Mouse (Mus musculus) kidney, adult 2 months (tissue): ENCODE results near the gene Tmem184a. TPM values are rescaled to one million over a fixed set of nuclear protein-coding genes. Genes with fewer than 3 reads are reported as not detected.

Experiments
- DNase-seq: peaks from one replicate; pipeline ENCODE4 v3.0.0; 2021
- H3K27ac ChIP-seq: fragments of 200-500 bp; 2 replicates; pipeline ENCODE4 v1.5.1; 2012; ENCODE audit warnings: low read depth, low read length, control low read depth, inconsistent platforms; ENCODE audit not compliant: insufficient read depth
- H3K27me3 ChIP-seq: fragments of 200-500 bp; replicated peaks from 2 replicates; pipeline ENCODE4 v1.6.1; 2012; ENCODE audit warnings: mild to moderate bottlenecking, moderate library complexity, low read length, inconsistent platforms; ENCODE audit not compliant: control insufficient read depth, insufficient read depth
- H3K36me3 ChIP-seq: fragments of 200-500 bp; 2 replicates; pipeline ENCODE4 v1.6.1; 2012; ENCODE audit warnings: mild to moderate bottlenecking, moderate library complexity, low read length, inconsistent platforms; ENCODE audit not compliant: control insufficient read depth, insufficient read depth
- H3K4me1 ChIP-seq: fragments of 200-500 bp; 2 replicates; pipeline ENCODE4 v1.6.1; 2011; ENCODE audit warnings: low read length; ENCODE audit not compliant: control insufficient read depth, insufficient read depth
- H3K4me3 ChIP-seq: fragments of 200-500 bp; 2 replicates; pipeline ENCODE4 v1.5.1; 2011; ENCODE audit warnings: mild to moderate bottlenecking, low read depth, low read length, control low read depth; ENCODE audit not compliant: insufficient read depth
- CTCF ChIP-seq: fragments of 200-500 bp; conservative IDR thresholded peaks from 2 replicates; pipeline ENCODE4 v1.5.1; 2011; ENCODE audit warnings: low read depth, mild to moderate bottlenecking, control low read depth, low read length, moderate library complexity, mixed read lengths; ENCODE audit not compliant: insufficient read depth, insufficient read length
- POLR2A ChIP-seq: fragments of 200-500 bp; IDR thresholded peaks from one replicate; pipeline ENCODE4 v1.6.1; 2011; ENCODE audit warnings: low read depth, low read length, control low read depth
- WGBS: fragments of 180-500 bp; shearing (Covaris S2); methylation state at CpG from one replicate; pipeline ENCODE4 v1.1.7; 2018; 5-methylcytosine and 5-hydroxymethylcytosine counted together
- polyA plus RNA-seq: library from polyadenylated mRNA; depleted of rRNA; stranded (reverse); fragments of >200 nt; gene quantifications from 2 replicates; pipeline ENCODE4 v1.2.3, GENCODE M21; 2012

The Tmem184a gene
- polyA plus RNA-seq, 1 experiment, result 69.7 TPM

GRCm38 (mm10) chr5:139832125-139832524 lies 12.4 kb upstream of the Tmem184a start:
- Histone ChIP-seq H3K27ac (no peak overlapping the region), H3K36me3 (no peaks in the 10 kb centered on the region), H3K4me3 (no peak overlapping the region), H3K4me1 (no peaks in the 10 kb centered on the region), H3K27me3 (no peaks in the 10 kb centered on the region)
- no peak for DNase-seq
- WGBS, result 31% methylated on average over 7 of the region's 7 CpGs
- TF ChIP-seq POLR2A (no peak), CTCF (no peak)

- TF ChIP-seq CTCF (no peak), POLR2A (no peak)
- DNase-seq, result no peak
- H3K27ac ChIP-seq, result no peak overlapping the region
- H3K4me3 ChIP-seq, result no peak overlapping the region
- WGBS, result 75% methylated on average over 3 of the region's 3 CpGs
- peaks cover 4% of the 10 kb centered on the region for H3K4me1 ChIP-seq
- no peaks in the 10 kb centered on the region for H3K27me3 ChIP-seq
- no peaks in the 10 kb centered on the region for H3K36me3 ChIP-seq
These were observed 11.0 kb upstream of the Tmem184a start for GRCm38 (mm10) chr5:139830734-139831133.

- Histone ChIP-seq H3K36me3 (no peaks in the 10 kb centered on the region; the same call in 1 of the 2 replicates), H3K4me3 (no peak overlapping the region), H3K27ac (no peak overlapping the region), H3K27me3 (no peaks in the 10 kb centered on the region), H3K4me1 (peaks cover 7% of the 10 kb centered on the region)
- WGBS, result 42% methylated on average over 13 of the region's 13 CpGs
- no peak for DNase-seq
- TF ChIP-seq CTCF (no peak), POLR2A (no peak)
These were observed 9.7 kb upstream of the Tmem184a start for GRCm38 (mm10) chr5:139829384-139829783.

GRCm38 (mm10) chr5:139827593-139827992 lies 7.9 kb upstream of the Tmem184a start:
- H3K36me3 ChIP-seq, result peaks cover 1% of the 10 kb centered on the region; the same call in 1 of the 2 replicates
- WGBS, result 94% methylated on average over 1 of the region's 1 CpGs
- TF ChIP-seq CTCF, result no peak
- TF ChIP-seq POLR2A, result no peak
- H3K4me3 ChIP-seq, result no peak overlapping the region
- DNase-seq, result no peak
- H3K4me1 ChIP-seq, result peaks cover 7% of the 10 kb centered on the region
- H3K27ac ChIP-seq, result no peak overlapping the region
- H3K27me3 ChIP-seq, result no peaks in the 10 kb centered on the region

GRCm38 (mm10) chr5:139826357-139827055 lies 6.8 kb upstream of the Tmem184a start, which contains the start of the genes Gm26938 and Psmg3:
TSS of gene Gm26938 (minus strand) at chr5:139826407.
TSS of gene Psmg3 (minus strand) at chr5:139826885.
- Histone ChIP-seq H3K36me3 (peaks cover 1% of the 10 kb centered on the region; the same call in 1 of the 2 replicates), H3K4me3 (peak within 1 kb of the TSS; percentile 95), H3K27me3 (no peaks in the 10 kb centered on the region), H3K4me1 (peaks cover 7% of the 10 kb centered on the region), H3K27ac (no peak within 1 kb of the TSS; the same call in 1 of the 2 replicates)
- DNase-seq, result peak; percentile 94
- WGBS, result under 1% methylated on average over 43 of the region's 43 CpGs
- no peak for TF ChIP-seq CTCF
- peak; percentile 43 for TF ChIP-seq POLR2A

- H3K36me3 ChIP-seq, result peaks cover 1% of the 10 kb centered on the region; the same call in 1 of the 2 replicates
- peak overlapping the region; percentile 95 for H3K4me3 ChIP-seq
- H3K27me3 ChIP-seq, result no peaks in the 10 kb centered on the region
- peaks cover 7% of the 10 kb centered on the region for H3K4me1 ChIP-seq
- WGBS, result 34% methylated on average over 11 of the region's 11 CpGs
- TF ChIP-seq POLR2A (no peak), CTCF (no peak)
- no peak overlapping the region for H3K27ac ChIP-seq
- DNase-seq, result no peak
These were observed 6.2 kb upstream of the Tmem184a start for GRCm38 (mm10) chr5:139825947-139826346.

GRCm38 (mm10) chr5:139824531-139824930 lies 4.8 kb upstream of the Tmem184a start:
- 92% methylated on average over 10 of the region's 10 CpGs for WGBS

More at GRCm38 (mm10) chr5:139824531-139824930, 4.8 kb upstream of the Tmem184a start:
- Histone ChIP-seq H3K27me3 (no peaks in the 10 kb centered on the region), H3K4me3 (no peak overlapping the region), H3K36me3 (peaks cover 1% of the 10 kb centered on the region; the same call in 1 of the 2 replicates), H3K4me1 (peaks cover 7% of the 10 kb centered on the region), H3K27ac (no peak overlapping the region)
- TF ChIP-seq POLR2A, result no peak
- no peak for TF ChIP-seq CTCF
- DNase-seq, result no peak
